Mouse (Mus musculus) forebrain, embryonic 14.5 days (tissue): Measurements from ENCODE around the gene Pik3cd. TPM values are rescaled to one million over a fixed set of nuclear protein-coding genes. Genes with fewer than 3 reads are reported as not detected.
"Not testable (repeated sequence)": the region's sequence is repeated elsewhere in the genome, so short reads cannot be mapped to it uniquely, and the experiment has no call there.

ENCODE experiments used
- ATAC-seq: fragments of 200-750 bp; cut with Nextera tagmentation; 2 replicates; pipeline ENCODE4 v1.8.0; 2017; ENCODE audit warnings: mild to moderate bottlenecking, moderate library complexity
- DNase-seq: peaks from one replicate; pipeline ENCODE4 v3.0.0-alpha.2; 2015; ENCODE audit warnings: low spot score
- H3K27ac ChIP-seq: fragments of 300-500 bp; sonication (generic); 2 replicates; pipeline ENCODE4 v1.5.1; 2014; ENCODE audit warnings: low read depth, mild to moderate bottlenecking, control low read depth, low read length, moderate library complexity
- H3K27me3 ChIP-seq: fragments of 300-500 bp; sonication (generic); replicated peaks from 2 replicates; pipeline ENCODE4 v1.6.1; 2014; ENCODE audit warnings: low read length, control low read depth, mixed read lengths; ENCODE audit not compliant: control insufficient read depth, insufficient read depth
- H3K36me3 ChIP-seq: fragments of 300-500 bp; sonication (generic); 2 replicates; pipeline ENCODE4 v1.6.1; 2014; ENCODE audit warnings: low read length, control low read depth; ENCODE audit not compliant: control insufficient read depth, insufficient read depth
- H3K4me1 ChIP-seq: fragments of 300-500 bp; sonication (generic); 2 replicates; pipeline ENCODE4 v1.6.1; 2014; ENCODE audit warnings: antibody characterized with exemption, low read length, control low read depth; ENCODE audit not compliant: control insufficient read depth, insufficient read depth
- H3K4me2 ChIP-seq: fragments of 300-500 bp; sonication (generic); 2 replicates; pipeline ENCODE4 v1.6.1; 2014; ENCODE audit warnings: mild to moderate bottlenecking, control low read depth, low read length
- H3K4me3 ChIP-seq: fragments of 300-500 bp; sonication (generic); 2 replicates; pipeline ENCODE4 v1.5.1; 2014; ENCODE audit warnings: low read depth, low read length, control low read depth
- H3K9ac ChIP-seq: fragments of 300-500 bp; sonication (generic); 2 replicates; pipeline ENCODE4 v1.6.1; 2014; ENCODE audit warnings: mild to moderate bottlenecking, low read length, control low read depth, moderate library complexity
- H3K9me3 ChIP-seq: fragments of 300-500 bp; sonication (generic); replicated peaks from 2 replicates; pipeline ENCODE4 v1.6.1; 2016; ENCODE audit warnings: low read length, control low read depth, mixed read lengths; ENCODE audit not compliant: control insufficient read depth
- WGBS: fragments of 180-500 bp; shearing (Covaris S2); extraction: QIAGEN DNeasy Blood & Tissue Kit; methylation state at CpG from one replicate; pipeline ENCODE4 v1.1.7; 2014; 5-methylcytosine and 5-hydroxymethylcytosine counted together
- polyA plus RNA-seq: library from polyadenylated mRNA; unstranded; fragments of >200 nt; fragmentation: Nextera tagmentation; extraction: Ambion mirVana; gene quantifications from 2 replicates; pipeline ENCODE4 v1.2.1, GENCODE M21; 2014

The Pik3cd gene
- 8.9 and 12.9 TPM in 2 replicates for polyA plus RNA-seq

GRCm38 (mm10) chr4:149702210-149702979, at the start of gene Pik3cd:
Gene Pik3cd (minus strand): TSS chr4:149702571.
- no peak within 1 kb of the TSS for H3K4me2 ChIP-seq
- H3K9me3 ChIP-seq: no peaks in the 10 kb centered on the region
- H3K36me3 ChIP-seq: no peaks in the 10 kb centered on the region
- ATAC-seq (no peak), DNase-seq (no peak)
- H3K4me3 ChIP-seq: no peak within 1 kb of the TSS
- WGBS: 77% methylated on average over 19 of the region's 19 CpGs
- no peak within 1 kb of the TSS for H3K27ac ChIP-seq
- H3K9ac ChIP-seq: no peak within 1 kb of the TSS
- peaks cover 5% of the 10 kb centered on the region; the same call in 1 of the 2 replicates for H3K4me1 ChIP-seq
- H3K27me3 ChIP-seq: 0 out of 2 replicates have a peak, but pooled peaks cover 6% of the 10 kb centered on the region

- no peak for DNase-seq
These were observed 48.3 kb upstream of the Pik3cd start for GRCm38 (mm10) chr4:149750671-149751070.

GRCm38 (mm10) chr4:149749663-149750015, 47.3 kb upstream of the Pik3cd start:
- H3K4me2 ChIP-seq, ATAC-seq, H3K9ac ChIP-seq, H3K9me3 ChIP-seq, H3K4me3 ChIP-seq, H3K4me1 ChIP-seq, H3K27me3 ChIP-seq, DNase-seq, H3K27ac ChIP-seq: not testable (repeated sequence)
- H3K36me3 ChIP-seq: 0 out of 2 replicates have a peak, but pooled peaks cover 12% of the 10 kb centered on the region
- 96% methylated on average over 3 of the region's 3 CpGs for WGBS

More at GRCm38 (mm10) chr4:149750671-149751070, 48.3 kb upstream of the Pik3cd start:
- no peaks in the 10 kb centered on the region for H3K9me3 ChIP-seq
- H3K27ac ChIP-seq: no peak overlapping the region
- no peaks in the 10 kb centered on the region for H3K27me3 ChIP-seq
- H3K4me1 ChIP-seq: no peaks in the 10 kb centered on the region
- no peak overlapping the region for H3K9ac ChIP-seq
- no peak overlapping the region for H3K4me3 ChIP-seq
- H3K4me2 ChIP-seq: no peak overlapping the region
- no peak; the same call in 1 of the 2 replicates for ATAC-seq
- H3K36me3 ChIP-seq: 0 out of 2 replicates have a peak, but pooled peaks cover 6% of the 10 kb centered on the region
- WGBS: 29% methylated on average over 5 of the region's 5 CpGs

DNA sequence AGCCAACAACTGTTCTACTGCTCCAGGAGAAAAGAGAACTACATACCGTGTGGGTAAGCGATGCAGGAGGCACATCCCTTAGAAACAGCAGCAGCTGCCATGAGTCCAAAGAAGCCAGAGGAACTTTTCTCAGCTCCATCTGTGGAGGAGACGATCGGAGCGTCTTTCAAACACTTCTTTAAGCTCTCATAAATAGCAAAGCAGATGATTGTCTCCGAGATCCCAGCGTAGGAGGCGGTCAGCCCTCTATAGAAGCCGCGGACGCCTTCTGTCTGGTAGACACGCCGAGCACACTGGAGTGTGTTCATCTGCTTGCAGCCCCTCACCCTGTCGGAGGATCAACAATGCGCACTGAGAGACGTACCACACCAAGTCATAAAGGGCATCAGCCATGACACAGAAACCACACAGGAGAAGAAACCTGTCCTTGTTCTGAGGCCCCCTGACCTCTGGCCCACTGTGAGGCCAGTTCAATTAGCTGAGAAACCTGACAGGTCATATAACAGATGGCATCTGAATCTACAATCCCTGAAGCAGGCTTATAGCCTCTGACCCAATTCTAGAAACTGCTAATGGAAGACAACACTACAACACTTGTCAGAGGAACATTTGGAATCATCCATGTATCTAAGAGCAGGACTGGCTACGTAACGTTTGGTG, 46.8 kb upstream of the Pik3cd start:
- 93% methylated on average over 18 of the region's 18 CpGs for WGBS
- Histone ChIP-seq H3K9me3 (no peaks in the 10 kb centered on the region), H3K36me3 (0 out of 2 replicates have a peak, but pooled peaks cover 10% of the 10 kb centered on the region), H3K27me3 (no peaks in the 10 kb centered on the region), H3K4me3 (no peak overlapping the region), H3K4me1 (no peaks in the 10 kb centered on the region), H3K9ac (no peak overlapping the region), H3K27ac (no peak overlapping the region), H3K4me2 (no peak overlapping the region)
- DNase-seq (no peak), ATAC-seq (no peak)

GRCm38 (mm10) chr4:149744119-149744518, 41.7 kb upstream of the Pik3cd start:
- no peaks in the 10 kb centered on the region for H3K4me1 ChIP-seq
- DNase-seq: no peak
- H3K36me3 ChIP-seq: peaks cover 22% of the 10 kb centered on the region
- H3K4me3 ChIP-seq: no peak overlapping the region
- H3K27ac ChIP-seq: no peak overlapping the region
- no peak overlapping the region for H3K9ac ChIP-seq
- WGBS: 84% methylated on average over 7 of the region's 7 CpGs
- H3K4me2 ChIP-seq: no peak overlapping the region
- ATAC-seq: no peak
- H3K27me3 ChIP-seq: no peaks in the 10 kb centered on the region
- H3K9me3 ChIP-seq: no peaks in the 10 kb centered on the region

GRCm38 (mm10) chr4:149742011-149742530, 39.7 kb upstream of the Pik3cd start:
- Histone ChIP-seq H3K27me3 (no peaks in the 10 kb centered on the region), H3K9me3 (no peaks in the 10 kb centered on the region), H3K27ac (no peak overlapping the region), H3K36me3 (peaks cover 22% of the 10 kb centered on the region), H3K4me2 (no peak overlapping the region), H3K4me1 (peaks cover 1% of the 10 kb centered on the region), H3K9ac (no peak overlapping the region), H3K4me3 (no peak overlapping the region)
- WGBS: 95% methylated on average over 14 of the region's 14 CpGs
- ATAC-seq: no peak
- no peak for DNase-seq

DNA sequence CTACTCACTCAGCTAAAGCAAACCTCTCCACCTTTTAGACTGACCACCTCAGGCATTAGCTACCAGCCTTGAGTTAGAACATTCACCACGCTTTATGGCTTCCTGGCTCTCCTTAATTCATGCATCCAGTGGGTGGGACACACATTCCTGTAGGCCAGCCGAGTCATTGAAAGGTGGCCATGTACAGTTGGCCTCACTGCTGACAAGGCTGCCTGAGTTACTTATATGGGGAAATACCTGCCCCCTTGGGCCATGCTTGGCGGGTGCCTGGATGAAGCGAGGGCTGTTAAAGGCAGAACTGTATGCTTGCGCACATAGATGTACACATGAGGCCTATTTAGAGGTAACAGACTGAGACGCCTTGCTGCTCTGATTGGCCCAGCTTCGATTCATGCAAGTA, 37.9 kb upstream of the Pik3cd start:
- H3K27me3 ChIP-seq: no peaks in the 10 kb centered on the region
- no peak overlapping the region for H3K4me3 ChIP-seq
- DNase-seq (no peak), ATAC-seq (no peak)
- H3K9ac ChIP-seq: no peak overlapping the region
- peaks cover 19% of the 10 kb centered on the region for H3K36me3 ChIP-seq
- peaks cover 15% of the 10 kb centered on the region for H3K4me1 ChIP-seq
- no peaks in the 10 kb centered on the region for H3K9me3 ChIP-seq
- H3K4me2 ChIP-seq: no peak overlapping the region
- 91% methylated on average over 7 of the region's 7 CpGs for WGBS
- no peak overlapping the region for H3K27ac ChIP-seq

DNA sequence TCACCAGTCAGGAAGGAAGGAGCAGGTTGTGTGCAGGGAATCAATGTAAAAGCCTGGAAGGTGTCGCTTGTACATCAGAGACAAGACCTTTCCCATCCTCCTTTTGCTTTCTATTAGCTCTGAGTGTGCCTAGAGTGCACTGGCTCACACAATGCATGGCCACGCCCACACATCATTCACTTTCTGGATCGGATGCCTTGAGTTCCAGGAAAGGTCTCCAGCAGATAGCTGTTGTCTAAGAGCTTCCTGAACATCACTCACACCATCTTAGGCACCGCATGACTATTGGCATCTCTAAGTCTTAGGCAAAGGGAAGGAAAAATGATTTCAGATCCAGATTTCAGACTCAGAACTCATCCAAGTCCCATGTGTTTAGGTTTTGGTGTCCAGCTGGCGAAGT, 37.1 kb upstream of the Pik3cd start:
- no peaks in the 10 kb centered on the region for H3K27me3 ChIP-seq
- no peak overlapping the region for H3K27ac ChIP-seq
- H3K9me3 ChIP-seq: no peaks in the 10 kb centered on the region
- ATAC-seq (no peak), DNase-seq (no peak)
- 77% methylated on average over 5 of the region's 5 CpGs for WGBS
- peaks cover 23% of the 10 kb centered on the region for H3K4me1 ChIP-seq
- H3K9ac ChIP-seq: no peak overlapping the region
- no peak overlapping the region for H3K4me2 ChIP-seq
- H3K36me3 ChIP-seq: peaks cover 18% of the 10 kb centered on the region
- no peak overlapping the region for H3K4me3 ChIP-seq
